In genomic region chr12:77511631-77512030, GRCm38 (mm10) we compare ENCODE assay signal across 9 mouse cellular contexts.
DNase-seq lines count a peak whose midpoint lies in the region.
"Had no signal": no experiment of that assay in that cellular context is flagged by ENCODE, and none has a peak within 500 bp of the region (broad histone marks: within the 10 kb centered on the region; RNA-seq: fewer than 3 reads in every experiment).

No protein-coding gene starts in this region.

- DNase-seq in cerebellum, adult 9-10 months = peak; percentile 75
- no peak for DNase-seq in cerebellum, postnatal 4 days (ENCODE audit: low spot score in 2 of 2)
- DNase-seq in kidney, postnatal 10 days = peak; percentile 0
- no peak for DNase-seq in kidney, postnatal 4 days
- no peak for DNase-seq in lung, postnatal 25 days (ENCODE audit: low spot score)
- DNase-seq: adrenal gland, adult 2 months; adrenal gland, postnatal 10 days; adrenal gland, postnatal 25 days; forebrain, postnatal 0 days had no signal

Comparison
In these comparisons a context has a peak if more than half of its experiments do, and no peak if none do; other contexts are left out.
1. DNase-seq: peak in cerebellum, adult 9-10 months (single experiment) and kidney, postnatal 10 days (single experiment); none in cerebellum, postnatal 4 days (0 of 2), kidney, postnatal 4 days (0 of 2) and lung, postnatal 25 days (single experiment).